Mouse (Mus musculus) lung, embryonic 14.5 days (tissue): ENCODE data around the gene Rnf135. TPM values are rescaled to one million over a fixed set of nuclear protein-coding genes. Genes with fewer than 3 reads are reported as not detected.
"Not testable (repeated sequence)": the region's sequence is repeated elsewhere in the genome, so short reads cannot be mapped to it uniquely, and the experiment has no call there.

Experiments used
- ATAC-seq: fragments of 200-750 bp; cut with Nextera tagmentation; 2 replicates; pipeline ENCODE4 v1.8.0; 2017; ENCODE audit warnings: mild to moderate bottlenecking, moderate TSS enrichment, moderate library complexity; ENCODE audit not compliant: insufficient read depth
- DNase-seq: peaks from one replicate; pipeline ENCODE4 v3.0.0-alpha.2; 2015
- H3K27ac ChIP-seq: fragments of 300-500 bp; sonication (generic); 2 replicates; pipeline ENCODE4 v1.5.1; 2014; ENCODE audit warnings: low read depth, mild to moderate bottlenecking, moderate library complexity
- H3K27me3 ChIP-seq: fragments of 300-500 bp; sonication (generic); 2 replicates; pipeline ENCODE4 v1.6.1; 2014; ENCODE audit warnings: low read length, control low read depth; ENCODE audit not compliant: insufficient read depth
- H3K36me3 ChIP-seq: fragments of 300-500 bp; sonication (generic); 2 replicates; pipeline ENCODE4 v1.6.1; 2014; ENCODE audit warnings: control low read depth; ENCODE audit not compliant: insufficient read depth
- H3K4me1 ChIP-seq: fragments of 300-500 bp; sonication (generic); 2 replicates; pipeline ENCODE4 v1.6.1; 2014; ENCODE audit warnings: antibody characterized with exemption, control low read depth; ENCODE audit not compliant: insufficient read depth
- H3K4me2 ChIP-seq: fragments of 300-500 bp; sonication (generic); 2 replicates; pipeline ENCODE4 v1.6.1; 2014; ENCODE audit warnings: mild to moderate bottlenecking
- H3K4me3 ChIP-seq: fragments of 300-500 bp; sonication (generic); 2 replicates; pipeline ENCODE4 v1.5.1; 2014; ENCODE audit warnings: low read depth, low read length
- H3K9ac ChIP-seq: fragments of 300-500 bp; sonication (generic); 2 replicates; pipeline ENCODE4 v1.6.1; 2014
- H3K9me3 ChIP-seq: fragments of 300-500 bp; sonication (generic); 2 replicates; pipeline ENCODE4 v1.6.1; 2016; ENCODE audit warnings: low read depth, low read length, control low read depth
- CTCF ChIP-seq: IDR thresholded peaks from 2 replicates; pipeline ENCODE4 v1.5.1; 2016; ENCODE audit warnings: antibody characterized with exemption, low read depth
- WGBS: fragments of 180-500 bp; shearing (Covaris S2); extraction: QIAGEN DNeasy Blood & Tissue Kit; methylation state at CpG from one replicate; pipeline ENCODE4 v1.1.7; 2014; 5-methylcytosine and 5-hydroxymethylcytosine counted together
- polyA plus RNA-seq: library from polyadenylated mRNA; unstranded; fragments of >200 nt; fragmentation: Nextera tagmentation; extraction: Ambion mirVana; gene quantifications from 2 replicates; pipeline ENCODE4 v1.2.1, GENCODE M21; 2014

Gene Rnf135
- polyA plus RNA-seq, 1 experiment from 2014 or later = 6.6 TPM

DNA sequence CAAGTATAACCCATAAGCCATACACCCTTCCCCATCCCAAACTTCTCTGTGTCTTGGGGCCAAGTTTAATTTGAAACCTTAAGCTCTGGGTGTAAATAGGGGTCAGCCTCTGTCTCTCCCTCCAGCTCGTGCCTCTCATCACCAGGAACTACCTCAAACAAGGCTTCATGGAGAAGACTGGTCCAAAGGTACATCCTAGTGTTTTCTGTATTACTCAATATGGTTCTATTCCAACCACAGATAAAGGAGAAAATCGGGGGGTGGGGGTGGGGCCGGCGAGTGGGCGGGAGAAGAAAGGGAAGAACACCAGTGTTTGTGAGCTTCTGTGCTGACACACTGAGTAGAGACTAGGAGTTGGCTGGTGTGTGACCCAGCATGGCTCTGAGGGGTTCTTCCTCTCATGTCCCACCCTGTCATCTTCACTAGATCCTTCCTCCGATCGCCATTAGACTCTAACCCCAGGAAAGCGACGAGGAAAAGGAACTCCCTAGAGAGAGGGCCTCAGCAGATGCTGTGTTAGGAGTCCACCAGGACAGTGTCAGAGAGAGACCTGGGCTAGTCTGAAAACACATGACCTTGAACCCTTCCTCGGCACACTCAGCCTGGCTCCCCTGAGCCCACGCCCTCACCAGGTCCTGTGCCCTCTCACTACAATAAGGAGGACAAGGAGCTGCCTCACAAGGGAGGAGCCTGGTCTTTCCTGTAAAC, 9.5 kb upstream of the Rnf135 start:
- Histone ChIP-seq H3K4me3 (no peak overlapping the region), H3K9ac (no peak overlapping the region), H3K9me3 (no peaks in the 10 kb centered on the region), H3K27me3 (no peaks in the 10 kb centered on the region), H3K4me2 (no peak overlapping the region), H3K36me3 (no peaks in the 10 kb centered on the region), H3K27ac (no peak overlapping the region), H3K4me1 (no peaks in the 10 kb centered on the region)
- TF ChIP-seq CTCF = no peak
- no peak for ATAC-seq
- WGBS = 76% methylated on average over 11 of the region's 11 CpGs
- DNase-seq = no peak

DNA sequence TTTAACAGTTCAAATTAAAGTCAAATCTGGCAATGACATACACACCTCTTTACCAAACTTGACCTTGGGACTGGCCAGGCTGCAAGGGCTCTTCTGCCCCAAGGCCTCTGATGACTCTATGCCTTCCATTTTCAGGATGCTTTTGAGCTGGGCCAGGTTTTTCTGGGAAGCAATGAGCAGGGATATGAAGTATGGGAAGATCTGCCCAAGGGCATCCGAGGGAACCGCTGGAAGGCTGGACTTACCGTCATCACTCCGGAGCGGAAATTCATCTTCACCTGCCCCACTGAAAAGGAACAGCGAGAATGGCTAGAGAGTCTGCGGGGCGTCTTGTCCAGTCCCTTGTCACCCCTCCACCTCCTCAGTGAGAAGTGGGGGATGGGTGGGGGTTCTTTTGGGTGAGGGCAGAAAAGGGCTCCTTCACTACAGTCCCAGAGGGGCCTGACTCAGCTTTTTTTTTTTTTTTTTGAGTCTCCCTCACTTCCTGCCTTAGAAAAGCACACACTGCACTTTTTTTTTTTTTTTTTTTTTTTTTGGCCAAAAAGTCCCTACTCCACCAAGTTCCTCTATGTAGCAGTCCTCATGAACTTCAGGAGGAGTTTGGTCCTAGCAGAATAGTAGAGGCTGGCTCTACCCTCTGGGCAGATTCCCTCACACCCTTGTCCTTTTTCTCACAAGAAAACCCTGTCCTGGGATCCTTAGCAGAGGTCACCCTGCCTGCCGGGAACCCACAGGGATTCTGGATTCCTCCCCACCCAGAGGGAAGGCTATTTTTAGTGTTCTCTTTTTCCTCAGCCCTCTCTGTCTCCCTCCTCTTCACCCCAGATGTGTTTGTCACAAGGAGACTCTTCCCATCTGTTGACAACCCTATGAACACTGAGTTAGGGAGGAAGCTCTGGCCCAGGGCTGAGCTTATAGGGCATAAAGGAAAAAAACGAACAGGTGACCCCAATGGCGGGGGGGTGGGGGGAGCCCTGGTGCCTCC, 6.4 kb upstream of the Rnf135 start:
- no peaks in the 10 kb centered on the region for H3K27me3 ChIP-seq
- no peak for DNase-seq
- H3K4me1 ChIP-seq = no peaks in the 10 kb centered on the region
- no peak overlapping the region for H3K27ac ChIP-seq
- WGBS = 64% methylated on average over 11 of the region's 11 CpGs
- no peak overlapping the region for H3K9ac ChIP-seq
- H3K9me3 ChIP-seq = no peaks in the 10 kb centered on the region
- no peak for TF ChIP-seq CTCF
- no peak overlapping the region for H3K4me3 ChIP-seq
- H3K36me3 ChIP-seq = no peaks in the 10 kb centered on the region
- H3K4me2 ChIP-seq = no peak overlapping the region
- no peak for ATAC-seq

DNA sequence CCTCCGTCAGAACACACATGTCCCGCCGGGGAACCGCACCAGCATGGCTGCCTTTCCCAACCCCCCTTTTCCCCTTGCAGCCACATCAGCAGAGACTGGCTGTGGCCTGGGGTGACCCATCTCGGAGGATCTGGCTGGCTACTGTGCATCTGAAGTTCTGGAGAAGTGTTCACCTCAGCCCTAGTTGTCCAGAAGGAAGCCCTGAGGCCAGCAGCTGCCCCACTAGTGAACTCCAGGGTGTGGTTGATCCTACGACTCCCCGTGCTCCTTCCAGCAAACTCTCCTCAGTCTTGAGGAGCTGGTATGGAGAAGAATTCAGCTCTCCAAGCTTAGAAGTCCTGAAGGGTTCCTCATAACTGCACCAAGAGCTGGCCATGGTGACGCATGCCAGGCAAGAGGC, 5.3 kb upstream of the Rnf135 start:
- Histone ChIP-seq H3K27ac (no peak overlapping the region), H3K36me3 (no peaks in the 10 kb centered on the region), H3K9ac (no peak overlapping the region), H3K9me3 (no peaks in the 10 kb centered on the region), H3K27me3 (no peaks in the 10 kb centered on the region), H3K4me1 (no peaks in the 10 kb centered on the region), H3K4me3 (no peak overlapping the region), H3K4me2 (no peak overlapping the region)
- WGBS = 73% methylated on average over 8 of the region's 8 CpGs
- no peak for TF ChIP-seq CTCF
- DNase-seq = no peak
- no peak for ATAC-seq

DNA sequence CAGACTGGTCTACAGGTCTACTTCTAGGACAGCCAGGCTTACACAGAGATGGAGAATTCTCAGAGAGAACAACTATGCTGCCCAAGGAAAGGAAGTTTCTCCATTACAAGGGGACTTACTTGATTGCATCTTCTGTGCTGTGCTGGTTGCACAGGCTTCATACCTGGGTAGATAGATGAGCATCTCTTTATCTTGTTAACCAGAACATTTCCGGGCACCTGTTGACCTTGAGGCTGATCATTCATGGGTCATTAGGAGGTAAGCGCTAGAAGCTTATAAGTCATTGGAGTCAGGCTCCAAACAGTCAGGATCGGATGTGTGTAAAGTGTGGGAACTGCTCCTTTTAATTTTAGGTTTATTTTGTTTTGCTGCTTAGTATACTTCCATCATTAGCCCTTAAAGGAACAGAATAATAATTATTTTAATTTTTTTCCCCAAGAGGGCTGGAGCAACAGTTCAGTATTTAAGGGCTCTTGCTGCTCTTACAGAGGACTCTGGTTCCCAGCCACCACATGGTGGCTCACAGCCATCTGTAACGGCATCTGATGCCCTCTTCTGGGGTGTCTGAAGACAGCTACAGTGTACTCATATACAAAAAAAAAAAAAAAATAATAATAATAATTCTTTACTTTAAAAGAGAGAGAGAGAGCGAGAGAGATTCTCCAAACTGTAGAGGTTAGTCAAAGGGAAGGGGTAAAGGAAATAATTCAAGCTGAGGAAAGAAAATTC, 2.5 kb upstream of the Rnf135 start:
- no peak for ATAC-seq
- no peak for TF ChIP-seq CTCF
- Histone ChIP-seq H3K27ac (no peak overlapping the region), H3K4me2 (no peak overlapping the region), H3K4me3 (no peak overlapping the region), H3K4me1 (no peaks in the 10 kb centered on the region), H3K9ac (no peak overlapping the region), H3K27me3 (no peaks in the 10 kb centered on the region), H3K36me3 (no peaks in the 10 kb centered on the region), H3K9me3 (no peaks in the 10 kb centered on the region)
- DNase-seq = no peak
- 63% methylated on average over 5 of the region's 5 CpGs for whole genome bisulfite sequencing

DNA sequence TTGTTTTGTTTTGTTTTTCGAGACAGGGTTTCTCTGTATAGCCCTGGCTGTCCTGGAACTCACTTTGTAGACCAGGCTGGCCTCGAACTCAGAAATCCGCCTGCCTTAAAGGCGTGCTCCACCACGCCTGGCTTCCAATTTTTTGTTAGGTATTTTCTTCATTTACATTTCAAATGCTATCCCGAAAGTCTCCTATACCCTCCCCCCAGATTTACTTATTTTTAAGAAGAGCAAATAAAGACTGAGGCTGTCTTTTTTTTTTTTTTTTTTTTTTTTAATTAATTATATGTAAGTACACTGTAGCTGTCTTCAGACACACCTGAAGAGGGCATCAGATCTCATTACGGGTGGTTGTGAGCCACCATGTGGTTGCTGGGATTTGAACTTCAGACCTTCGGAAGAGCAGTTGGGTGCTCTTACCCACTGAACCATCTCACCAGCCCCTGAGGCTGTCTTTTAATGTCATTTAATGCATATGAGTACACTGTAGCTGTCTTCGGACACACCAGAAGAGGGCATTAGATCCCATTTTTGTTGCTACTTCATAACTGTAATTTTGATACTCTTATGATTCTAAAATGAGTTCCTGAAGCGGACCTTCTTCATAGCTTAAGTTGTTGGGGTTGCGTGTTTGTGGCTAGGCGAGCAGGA, 472 bp upstream of the Rnf135 start:
- Histone ChIP-seq H3K27ac (peak overlapping the region; percentile 83; the same call in 1 of the 2 replicates), H3K4me3 (peak overlapping the region; percentile 64), H3K9ac (peak overlapping the region; percentile 88), H3K4me2 (peak overlapping the region; percentile 70)
- peak; percentile 44 for TF ChIP-seq CTCF
- 39% methylated on average over 12 of the region's 12 CpGs for WGBS
- H3K4me1 ChIP-seq, H3K36me3 ChIP-seq, DNase-seq, H3K27me3 ChIP-seq, H3K9me3 ChIP-seq: not testable (repeated sequence)
- ATAC-seq = peak; percentile 81

DNA sequence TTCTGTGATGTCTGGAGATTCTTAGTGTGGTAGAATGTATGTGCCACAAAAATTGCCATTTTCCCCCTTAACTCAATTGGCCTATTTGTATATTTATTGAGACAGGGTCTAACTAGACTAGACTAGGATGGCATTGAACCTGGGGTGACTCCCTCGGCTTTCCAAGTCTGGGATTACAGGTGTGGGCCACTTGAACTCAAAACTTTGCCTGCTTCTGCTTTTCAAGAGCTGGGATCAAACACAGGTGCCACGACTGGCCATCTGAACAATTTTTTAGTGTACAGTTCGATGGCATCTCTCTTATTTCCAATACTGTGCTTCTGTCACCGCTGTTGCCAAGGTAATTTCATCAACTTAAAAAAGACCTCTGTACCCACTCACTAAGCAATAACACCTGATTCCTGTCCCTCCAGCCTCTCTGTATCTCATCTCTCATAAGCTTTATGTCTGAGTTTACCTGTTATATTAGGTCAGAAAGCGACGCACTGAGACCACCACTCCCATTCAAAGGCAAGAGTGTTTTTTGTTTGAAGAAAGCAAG, 950 bp downstream of the Rnf135 start:
- Histone ChIP-seq H3K4me1 (no peaks in the 10 kb centered on the region), H3K4me2 (peak overlapping the region; percentile 70), H3K27ac (no peak overlapping the region), H3K27me3 (no peaks in the 10 kb centered on the region), H3K4me3 (peak overlapping the region; percentile 64), H3K36me3 (no peaks in the 10 kb centered on the region), H3K9ac (peak overlapping the region; percentile 88), H3K9me3 (no peaks in the 10 kb centered on the region)
- ATAC-seq (no peak), DNase-seq (no peak)
- WGBS = 71% methylated on average over 6 of the region's 6 CpGs
- TF ChIP-seq CTCF = no peak

DNA sequence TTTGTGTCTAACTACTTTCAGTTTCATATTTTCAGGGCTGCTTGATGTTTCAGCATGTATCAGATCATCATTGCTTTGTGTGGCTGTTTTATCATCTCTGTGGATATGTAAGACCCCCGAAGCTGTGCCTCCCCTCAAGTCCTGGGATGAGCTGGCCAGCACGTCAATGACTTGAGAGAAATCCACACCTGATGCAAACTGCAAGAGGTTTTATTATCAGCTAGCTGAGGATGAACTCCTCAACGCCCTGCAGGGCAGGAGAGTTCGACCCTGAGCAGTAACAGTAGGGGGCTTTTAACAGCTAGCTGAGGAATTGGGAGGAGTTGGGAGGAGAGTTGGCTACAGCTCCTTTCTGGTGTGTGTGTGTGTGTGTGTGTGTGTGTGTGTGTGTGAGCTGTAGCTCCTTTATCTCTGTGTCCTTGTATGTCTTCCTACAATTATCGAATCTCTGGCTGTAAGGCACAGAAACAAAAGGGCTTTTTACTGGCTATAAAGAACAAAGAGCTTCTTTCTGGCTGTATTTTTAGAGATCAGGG, 1.9 kb downstream of the Rnf135 start:
- H3K27ac ChIP-seq, H3K9ac ChIP-seq, H3K36me3 ChIP-seq, DNase-seq, H3K4me1 ChIP-seq, H3K4me3 ChIP-seq, H3K27me3 ChIP-seq, H3K9me3 ChIP-seq, ATAC-seq, H3K4me2 ChIP-seq: not testable (repeated sequence)
- 60% methylated on average over 5 of the region's 5 CpGs for WGBS
